Mouse (Mus musculus) right cerebral cortex, postnatal 10 days (tissue): ENCODE data around the gene Muc3a.

ENCODE experiments used
- DNase-seq, 2 experiments: peaks; one replicate each; pipeline ENCODE4 v3.0.0; 2021; ENCODE audit warnings: low spot score in 2 of 2

Gene Muc3a

GRCm38 (mm10) chr5:137212289-137212688 is at the start of gene Muc3a:
Gene Muc3a (minus strand): TSS chr5:137212389.
- DNase-seq = no peak

DNA sequence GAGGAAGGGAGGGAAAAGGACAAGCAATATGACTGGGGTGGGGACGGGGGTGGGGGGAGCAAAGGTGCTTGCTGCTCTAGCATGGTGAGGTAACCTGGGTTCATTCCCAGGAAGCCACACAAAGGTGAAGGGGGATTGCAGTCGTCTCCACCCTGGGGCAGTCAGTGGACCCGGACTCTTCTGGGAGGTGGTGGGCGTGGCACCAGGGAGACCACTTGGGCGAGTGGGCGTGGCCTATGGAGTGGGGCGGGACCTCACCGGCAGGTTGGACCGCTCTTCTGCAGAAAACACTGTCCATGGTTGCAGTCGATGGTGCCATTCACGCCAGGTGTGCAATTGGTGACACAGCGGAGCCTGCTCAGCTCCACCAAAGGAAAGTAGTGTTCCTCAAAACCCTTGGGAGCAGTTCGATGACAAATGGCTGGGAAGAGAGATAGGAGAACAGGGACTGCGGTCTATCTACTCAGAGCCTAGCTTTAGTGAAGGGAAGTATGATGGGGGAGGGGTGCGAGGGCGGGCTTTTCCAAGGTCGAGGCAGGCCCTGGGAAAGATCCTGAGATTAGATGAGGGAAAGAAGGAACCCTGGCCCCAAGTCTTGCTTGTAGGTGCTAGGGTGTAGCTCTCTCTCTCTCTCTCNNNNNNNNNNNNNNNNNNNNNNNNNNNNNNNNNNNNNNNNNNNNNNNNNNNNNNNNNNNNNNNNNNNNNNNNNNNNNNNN is 917 bp downstream of the Muc3a start:
- no peak for DNase-seq

GRCm38 (mm10) chr5:137210689-137211088 is 1.5 kb downstream of the Muc3a start:
- no peak for DNase-seq

DNA sequence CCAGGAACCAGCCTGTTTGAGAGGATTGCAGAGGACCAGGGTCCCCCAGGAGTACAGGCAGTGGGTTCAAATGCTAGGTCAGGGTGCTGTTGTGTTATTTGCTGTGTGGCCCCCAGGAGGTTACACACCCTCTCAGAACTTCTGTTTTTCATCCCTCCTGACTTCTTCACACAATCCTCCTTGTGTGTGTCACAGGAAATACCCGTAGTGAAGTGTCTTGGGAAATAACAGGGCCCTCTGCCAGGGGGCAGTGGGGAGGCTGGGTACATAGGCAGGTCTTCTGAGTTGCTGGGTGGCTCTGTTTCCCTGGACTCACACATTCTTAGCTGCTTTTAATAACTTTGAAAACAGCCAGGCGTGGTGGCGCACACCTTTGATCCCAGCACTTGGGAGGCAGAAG is 6.9 kb downstream of the Muc3a start:
- DNase-seq = no peak

GRCm38 (mm10) chr5:137194488-137195120 is 17.6 kb downstream of the Muc3a start:
- DNase-seq = no peak

DNA sequence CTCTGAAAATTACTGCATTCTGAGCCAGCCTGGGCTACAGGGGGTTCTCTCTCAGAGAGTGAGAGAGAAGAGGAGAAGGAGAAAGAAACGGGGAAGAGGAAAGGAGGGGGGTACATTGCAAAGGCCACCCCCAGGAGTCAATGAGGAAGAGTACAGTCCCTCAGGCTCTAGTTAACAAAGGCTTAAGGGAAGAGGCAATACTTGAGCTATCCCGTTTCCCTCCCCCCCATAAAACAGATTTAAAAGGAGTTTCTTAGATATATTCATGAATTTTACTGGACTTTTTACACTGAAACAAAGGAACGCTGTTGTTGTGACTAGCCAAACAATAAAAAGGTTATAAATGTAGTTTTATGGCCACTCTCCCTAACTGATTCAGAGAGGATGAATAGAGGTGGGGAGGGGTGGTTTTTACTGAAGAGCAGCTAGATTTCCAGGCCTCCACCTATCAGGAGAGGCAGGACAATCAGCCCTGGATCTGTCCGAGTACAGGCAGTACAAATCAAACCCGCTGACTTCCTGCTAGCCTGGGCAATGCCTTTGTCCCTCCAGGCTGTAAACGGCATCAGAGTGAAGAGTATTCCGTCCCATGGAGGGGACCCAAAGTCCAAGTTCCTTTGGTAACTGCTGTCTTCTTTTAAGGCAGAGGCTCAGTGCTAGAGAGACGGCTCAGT is 18.8 kb downstream of the Muc3a start:
- DNase-seq = no peak

GRCm38 (mm10) chr5:137189326-137189725 is 22.9 kb downstream of the Muc3a start:
- DNase-seq = no peak

GRCm38 (mm10) chr5:137185362-137185761 is 26.8 kb downstream of the Muc3a start:
- peak in 1 of 2 experiments; percentile 64 for DNase-seq

GRCm38 (mm10) chr5:137179646-137180374 is 32.4 kb downstream of the Muc3a start:
- DNase-seq = peak in 1 of 2 experiments; percentile 43

GRCm38 (mm10) chr5:137173967-137174366 is 38.2 kb downstream of the Muc3a start:
- DNase-seq = no peak

GRCm38 (mm10) chr5:137172591-137172990 is 39.6 kb downstream of the Muc3a start:
- DNase-seq = no peak

GRCm38 (mm10) chr5:137171478-137171877 is 40.7 kb downstream of the Muc3a start:
- DNase-seq = no peak

DNA sequence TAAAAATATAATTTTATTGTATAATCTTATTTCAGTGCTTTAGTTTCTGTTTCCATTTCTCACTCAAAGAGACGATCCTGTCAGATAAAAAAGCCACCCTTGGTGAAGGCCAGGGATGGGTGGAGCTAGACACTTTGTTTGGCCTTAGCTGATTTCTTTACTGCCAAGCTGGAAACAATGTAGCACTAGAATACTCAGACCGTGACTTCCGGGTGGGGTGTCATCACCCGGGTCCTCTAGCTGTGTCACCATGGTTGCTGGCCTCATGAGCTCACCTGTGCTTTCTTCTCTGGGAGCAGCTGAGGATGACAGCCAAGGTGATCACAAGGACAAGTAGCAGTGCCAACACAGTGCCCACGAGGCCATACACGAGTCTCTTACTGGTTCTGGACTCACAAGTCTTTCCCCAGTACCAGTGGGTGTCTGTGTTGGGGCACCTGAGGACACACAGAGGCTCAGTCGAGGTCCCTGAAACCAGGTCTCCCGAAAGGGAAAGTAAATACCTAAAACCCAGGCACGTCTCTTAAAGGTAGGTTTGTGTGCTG is 41.3 kb downstream of the Muc3a start:
- no peak for DNase-seq

DNA sequence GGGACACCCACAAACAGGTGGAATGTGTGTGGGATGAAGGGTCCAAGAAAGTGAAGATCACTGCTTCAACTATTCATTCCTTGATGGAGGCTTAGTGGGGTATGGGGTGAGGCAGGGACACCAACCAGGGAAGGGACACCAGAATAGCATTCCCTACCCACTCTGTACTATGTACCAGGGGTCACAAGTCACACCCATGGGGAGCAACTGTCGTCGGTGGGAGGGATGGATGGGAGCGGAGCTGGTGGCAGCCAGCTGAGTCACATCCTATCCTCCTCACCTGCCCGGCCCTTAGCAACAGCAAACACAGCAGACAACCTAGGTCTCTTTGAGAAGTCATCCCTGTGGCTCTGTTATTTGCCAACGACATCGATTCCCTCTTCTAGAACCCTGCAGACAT is 44.6 kb downstream of the Muc3a start:
- no peak for DNase-seq

GRCm38 (mm10) chr5:137166012-137166411 is 46.2 kb downstream of the Muc3a start:
- DNase-seq = no peak

DNA sequence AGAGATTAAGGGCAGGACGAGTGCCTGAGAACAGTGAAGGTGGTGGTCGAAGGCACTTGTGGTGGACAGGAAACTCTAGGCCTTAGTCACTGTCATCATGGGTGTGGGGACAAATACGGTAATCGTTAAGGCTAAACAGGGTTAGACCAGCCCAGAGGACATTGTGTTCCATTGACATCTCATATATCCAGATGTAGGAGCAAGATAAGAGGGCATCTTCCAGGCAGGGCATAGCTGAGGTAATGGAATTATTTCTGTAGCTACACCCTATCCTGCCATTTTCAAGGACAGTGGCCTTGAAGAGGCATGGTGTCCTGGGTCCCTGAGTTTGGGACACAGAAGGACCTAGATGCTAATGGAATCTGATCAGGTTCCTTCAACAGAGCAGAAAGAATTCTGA is 50.3 kb downstream of the Muc3a start:
- no peak for DNase-seq

DNA sequence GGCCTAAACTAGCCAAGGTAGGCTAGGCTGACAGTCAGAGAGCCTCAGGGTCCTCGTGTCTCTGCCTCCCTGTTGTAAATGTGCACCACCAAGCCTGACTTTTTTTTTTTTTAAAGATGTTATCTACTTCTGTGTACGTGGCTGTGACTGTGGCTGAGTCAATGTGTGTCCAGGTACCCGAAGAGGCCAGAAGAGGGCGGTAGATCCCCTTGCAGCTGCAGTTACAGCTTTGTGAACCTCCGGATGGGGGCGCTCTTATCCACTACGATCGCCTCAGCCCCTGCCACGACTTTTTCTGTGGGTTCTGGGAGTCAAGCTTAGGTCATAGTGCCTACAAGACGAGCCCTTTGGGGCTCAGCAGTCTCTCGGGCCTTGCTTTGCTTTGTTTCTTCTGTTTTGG is 52.7 kb downstream of the Muc3a start:
- peak in 1 of 2 experiments; percentile 39 for DNase-seq
